Mouse (Mus musculus): ENCODE data around the gene Gm10518. TPM values are rescaled to one million over a fixed set of nuclear protein-coding genes. Genes with fewer than 3 reads are reported as not detected.
"Not testable (repeated sequence)": the region's sequence is repeated elsewhere in the genome, so short reads cannot be mapped to it uniquely, and the experiment has no call there.

The Gm10518 gene
- total and polyA plus RNA-seq, 3 experiments: 0.40 to 8.0 TPM; not detected in 1

DNA sequence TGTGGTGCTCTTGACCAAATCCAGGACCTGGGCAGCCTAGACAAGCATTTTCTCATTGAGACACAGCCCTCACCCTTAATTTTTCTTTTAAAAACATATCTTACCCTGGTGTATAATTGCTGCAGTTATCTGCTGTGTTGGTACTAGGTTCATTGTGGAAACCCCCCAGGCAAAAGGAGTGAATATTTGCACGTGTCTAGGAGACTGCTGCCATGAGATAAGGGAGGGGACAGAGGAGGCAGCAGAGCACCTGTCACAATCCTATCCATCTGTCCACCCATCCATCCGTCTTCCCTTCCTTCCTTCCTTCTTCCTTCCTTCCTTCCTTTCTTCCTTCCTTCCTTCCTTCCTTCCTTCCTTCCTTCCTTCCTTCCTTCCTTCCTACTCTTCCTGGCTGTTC, 10.2 kb downstream of the Gm10518 start:
- H3K4me1 ChIP-seq (ENCODE audit: control insufficient read depth in 1 of 2, insufficient read depth in 2 of 2): peaks cover 0 to 3% of the 10 kb centered on the region in 2 experiments; a peak in 1 of 4 replicates
- in situ Hi-C loops (cut with MboI; ENCODE audit: low pct_ligation_motif_present, low pct_unique_long_range_greater_than_20kb, low sequenced_read_pairs): no loop called here

DNA sequence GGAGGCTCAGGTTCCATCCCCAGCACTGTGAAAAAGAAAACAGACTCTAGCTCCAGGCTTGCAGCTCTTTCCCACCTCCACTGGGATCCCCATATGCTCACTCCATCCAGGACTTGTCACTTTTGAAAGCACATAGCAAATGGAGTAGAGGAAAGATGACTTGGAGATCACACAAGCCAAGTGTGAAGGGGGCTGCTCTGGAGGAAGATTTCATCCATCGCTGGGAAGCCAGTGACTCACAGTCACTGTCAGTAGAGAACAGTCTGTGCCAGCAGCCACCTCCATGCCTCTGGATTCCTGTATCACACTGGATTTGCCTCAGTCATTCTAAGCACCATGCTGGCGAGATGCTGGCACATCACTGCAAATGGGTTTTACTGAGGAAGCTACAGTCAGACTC, 11.4 kb downstream of the Gm10518 start:
- H3K36me3 ChIP-seq (replicated peaks in 1 of 2; ENCODE audit: control insufficient read depth in 1 of 2, insufficient read depth in 1 of 2, low read length in 1 of 2): no peaks in the 10 kb centered on the region
- no peak overlapping the region for H3K4me2 ChIP-seq (ENCODE audit: insufficient read depth, low read depth, poor library complexity, severe bottlenecking)
- no peaks in the 10 kb centered on the region for H3K79me2 ChIP-seq (replicated peaks; ENCODE audit: control insufficient read depth, extremely low read depth, insufficient read depth, poor library complexity, severe bottlenecking)
- TF ChIP-seq NELFE (IDR thresholded peaks at IDR 0.05; ENCODE audit: low read depth, low read length): no peak
- no peak for TF ChIP-seq USF1 (IDR thresholded peaks at IDR 0.05; ENCODE audit: low read depth, low read length)
- no peak for TF ChIP-seq HCFC1 (IDR thresholded peaks at IDR 0.05; ENCODE audit: low read depth, low read length)
- TF ChIP-seq MYC (IDR thresholded peaks at IDR 0.05; ENCODE audit: low read depth, low read length): no peak
- TF ChIP-seq POLR2AphosphoS2 (IDR thresholded peaks at IDR 0.05; ENCODE audit: low read depth, low read length): no peak
- TF ChIP-seq ZMIZ1 (IDR thresholded peaks at IDR 0.05; ENCODE audit: low read depth, low read length): no peak
- no peak for TF ChIP-seq MAZ (IDR thresholded peaks at IDR 0.05; ENCODE audit: low read depth, low read length)
- TF ChIP-seq ELF1 (IDR thresholded peaks at IDR 0.05; ENCODE audit: low read depth, low read length): no peak
- TF ChIP-seq MXI1 (IDR thresholded peaks at IDR 0.05; ENCODE audit: low read depth, low read length): no peak
- peaks cover 0 to 7% of the 10 kb centered on the region in 2 experiments; a peak in 1 of 4 replicates for H3K4me1 ChIP-seq (ENCODE audit: control insufficient read depth in 1 of 2, insufficient read depth in 2 of 2)
- dilution Hi-C loops (cut with MboI; ENCODE audit: extremely low pct_ligation_motif_present, extremely low pct_unique_long_range_greater_than_20kb, low sequenced_read_pairs): no loop called here
- no peak overlapping the region for H3K4me3 ChIP-seq (replicated peaks in 1 of 3; ENCODE audit: low read depth in 2 of 3, low read length in 2 of 3, poor library complexity in 1 of 3)
- DNase-seq (ENCODE audit: extremely low read depth): no peak
- H3K9ac ChIP-seq (ENCODE audit: insufficient read depth, low read depth): no peak overlapping the region
- H3K9me3 ChIP-seq (replicated peaks; ENCODE audit: low read length): no peaks in the 10 kb centered on the region
- in situ Hi-C loops (cut with MboI; ENCODE audit: low pct_ligation_motif_present, low pct_unique_long_range_greater_than_20kb, low sequenced_read_pairs): no loop called here
- no peaks in the 10 kb centered on the region for H3K27me3 ChIP-seq (replicated peaks)
- no peak overlapping the region for H3K27ac ChIP-seq (ENCODE audit: insufficient read depth, low read depth)

More for the DNA sequence above, 10.2 kb downstream of the Gm10518 start:
- dilution Hi-C loops (cut with MboI; ENCODE audit: extremely low pct_ligation_motif_present, extremely low pct_unique_long_range_greater_than_20kb, low sequenced_read_pairs): no loop called here
- no peaks in the 10 kb centered on the region for H3K9me3 ChIP-seq (replicated peaks; ENCODE audit: low read length)
- no peak overlapping the region for H3K27ac ChIP-seq (ENCODE audit: insufficient read depth, low read depth)
- no peak overlapping the region for H3K9ac ChIP-seq (ENCODE audit: insufficient read depth, low read depth)
- H3K4me3 ChIP-seq (replicated peaks in 1 of 3; ENCODE audit: low read depth in 2 of 3, low read length in 2 of 3, poor library complexity in 1 of 3): no peak overlapping the region
- TF ChIP-seq TCF12 (IDR thresholded peaks at IDR 0.05; ENCODE audit: low read depth, low read length) (no peak), RCOR1 (conservative IDR thresholded peaks at IDR 0.05; ENCODE audit: low read depth, low read length) (no peak), ELF1 (IDR thresholded peaks at IDR 0.05; ENCODE audit: low read depth, low read length) (no peak), ZC3H11A (IDR thresholded peaks at IDR 0.05; ENCODE audit: low read depth, low read length) (no peak), JUND (conservative IDR thresholded peaks at IDR 0.05; ENCODE audit: low read depth, low read length) (no peak), E2F4 (IDR thresholded peaks at IDR 0.05; ENCODE audit: insufficient replicate concordance, low read depth, low read length) (no peak), TBP (conservative IDR thresholded peaks at IDR 0.05; ENCODE audit: low read depth, low read length) (no peak), USF1 (IDR thresholded peaks at IDR 0.05; ENCODE audit: low read depth, low read length) (no peak), ZKSCAN1 (IDR thresholded peaks at IDR 0.05; ENCODE audit: borderline replicate concordance, low read depth, low read length) (no peak), KAT2A (IDR thresholded peaks at IDR 0.05; ENCODE audit: insufficient replicate concordance, low read length) (no peak), SIN3A (IDR thresholded peaks at IDR 0.05; ENCODE audit: low read length) (no peak), IRF4 (IDR thresholded peaks at IDR 0.05; ENCODE audit: low read depth, low read length) (no peak), POLR2AphosphoS2 (IDR thresholded peaks at IDR 0.05; ENCODE audit: low read depth, low read length) (no peak), PAX5 (IDR thresholded peaks at IDR 0.05; ENCODE audit: low read length) (no peak), GABPA (IDR thresholded peaks at IDR 0.05; ENCODE audit: insufficient replicate concordance, low read depth, low read length) (no peak)
- no peak for DNase-seq (ENCODE audit: extremely low read depth)
- H3K4me2 ChIP-seq (ENCODE audit: insufficient read depth, low read depth, poor library complexity, severe bottlenecking): no peak overlapping the region
- H3K36me3 ChIP-seq (replicated peaks in 1 of 2; ENCODE audit: control insufficient read depth in 1 of 2, insufficient read depth in 1 of 2, low read length in 1 of 2): no peaks in the 10 kb centered on the region
- no peaks in the 10 kb centered on the region for H3K79me2 ChIP-seq (replicated peaks; ENCODE audit: control insufficient read depth, extremely low read depth, insufficient read depth, poor library complexity, severe bottlenecking)
- no peaks in the 10 kb centered on the region for H3K27me3 ChIP-seq (replicated peaks)

DNA sequence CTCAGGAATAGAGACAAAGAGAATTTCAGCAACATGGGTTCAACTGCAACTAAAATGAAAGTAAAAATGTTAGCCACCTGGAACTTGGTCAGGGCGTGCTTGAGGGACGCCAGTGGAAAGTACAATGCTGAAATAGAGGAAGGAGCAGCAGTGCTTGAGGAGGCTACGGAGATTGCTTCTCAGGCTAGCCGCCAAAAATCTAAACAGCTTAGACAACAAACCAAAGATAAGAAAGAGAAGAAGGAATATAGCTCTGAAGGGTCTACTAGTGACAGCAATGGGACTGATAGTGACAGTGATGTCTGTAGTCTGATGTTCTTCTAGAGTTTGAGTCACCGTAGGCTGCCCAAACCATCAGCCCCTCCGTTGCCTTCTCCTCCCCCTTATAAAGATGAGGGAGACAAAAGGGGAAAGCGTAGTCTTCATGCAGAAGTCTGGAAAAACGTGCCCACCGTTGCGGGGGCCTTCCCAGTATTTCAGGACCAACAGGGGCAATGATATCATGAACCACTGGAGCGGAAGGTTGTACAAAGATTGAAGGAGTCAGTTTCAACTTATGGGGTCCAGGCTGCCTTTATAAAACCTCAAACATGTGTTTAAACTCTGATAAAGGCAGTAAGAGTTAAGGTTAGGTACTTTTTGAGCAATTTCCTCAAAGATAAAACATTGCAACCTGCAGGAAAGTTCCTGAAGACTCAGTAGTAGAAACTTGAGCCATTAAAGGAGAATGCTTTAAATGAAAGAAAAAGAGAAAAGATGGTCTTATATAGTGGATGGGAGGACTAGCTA, 15.5 kb downstream of the Gm10518 start:
- 0 out of 2 replicates have a peak overlapping the region, but pooled peaks have one; percentile 30 for H3K9ac ChIP-seq (ENCODE audit: insufficient read depth, low read depth)
- H3K4me1 ChIP-seq (ENCODE audit: control insufficient read depth in 1 of 2, insufficient read depth in 2 of 2); dilution Hi-C loops (cut with MboI; ENCODE audit: extremely low pct_ligation_motif_present, extremely low pct_unique_long_range_greater_than_20kb, low sequenced_read_pairs): not testable (repeated sequence)

More for the DNA sequence above, 15.5 kb downstream of the Gm10518 start:
- in situ Hi-C loops (cut with MboI; ENCODE audit: low pct_ligation_motif_present, low pct_unique_long_range_greater_than_20kb, low sequenced_read_pairs); DNase-seq (ENCODE audit: extremely low read depth); H3K27ac ChIP-seq (ENCODE audit: insufficient read depth, low read depth); H3K27me3 ChIP-seq (replicated peaks); H3K9me3 ChIP-seq (replicated peaks; ENCODE audit: low read length); H3K4me2 ChIP-seq (ENCODE audit: insufficient read depth, low read depth, poor library complexity, severe bottlenecking); H3K36me3 ChIP-seq (replicated peaks in 1 of 2; ENCODE audit: control insufficient read depth in 1 of 2, insufficient read depth in 1 of 2, low read length in 1 of 2); H3K4me3 ChIP-seq (replicated peaks in 1 of 3; ENCODE audit: low read depth in 2 of 3, low read length in 2 of 3, poor library complexity in 1 of 3); H3K79me2 ChIP-seq (replicated peaks; ENCODE audit: control insufficient read depth, extremely low read depth, insufficient read depth, poor library complexity, severe bottlenecking): not testable (repeated sequence)

Data from CH12.LX (cell line).